Mouse (Mus musculus) liver, embryonic 14.5 days (tissue): ENCODE results near the gene Nup107.

ENCODE experiments used
- CTCF ChIP-seq: IDR thresholded peaks from 2 replicates; pipeline ENCODE4 v1.5.1; 2016; ENCODE audit warnings: antibody characterized with exemption, low read depth, control low read depth
- EP300 ChIP-seq: IDR thresholded peaks from 2 replicates; pipeline ENCODE4 v1.6.1; 2016; ENCODE audit warnings: antibody characterized with exemption, low read depth

DNA sequence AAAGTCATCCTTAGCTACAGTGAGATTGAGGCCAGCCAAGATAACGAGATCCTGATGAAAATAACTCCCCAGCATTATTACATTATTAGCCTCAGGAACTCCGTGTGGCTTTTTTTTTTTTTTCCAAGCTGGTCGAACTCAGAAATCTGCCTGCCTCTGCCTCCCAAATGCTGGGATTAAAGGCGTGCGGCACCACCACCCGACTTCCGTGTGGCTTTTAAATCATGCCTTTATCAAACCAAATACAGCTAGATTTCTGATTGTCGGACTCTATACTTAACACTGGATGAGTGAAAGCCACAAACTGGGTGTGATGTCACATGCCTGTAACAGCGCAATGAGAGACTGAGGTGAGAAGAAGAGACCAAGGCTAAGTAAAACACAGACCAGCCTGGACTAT lies 79.6 kb downstream of the Nup107 start:
- TF ChIP-seq CTCF, result no peak
- TF ChIP-seq EP300, result no peak
